Mouse (Mus musculus): ENCODE measurements at regions not wholly inside any gene's neighbourhood (a gene's known extent, or its start where the extent isn't known, plus 50 kb on each side); places are given as distances from the start of the nearest gene placed in this dataset.

DNA sequence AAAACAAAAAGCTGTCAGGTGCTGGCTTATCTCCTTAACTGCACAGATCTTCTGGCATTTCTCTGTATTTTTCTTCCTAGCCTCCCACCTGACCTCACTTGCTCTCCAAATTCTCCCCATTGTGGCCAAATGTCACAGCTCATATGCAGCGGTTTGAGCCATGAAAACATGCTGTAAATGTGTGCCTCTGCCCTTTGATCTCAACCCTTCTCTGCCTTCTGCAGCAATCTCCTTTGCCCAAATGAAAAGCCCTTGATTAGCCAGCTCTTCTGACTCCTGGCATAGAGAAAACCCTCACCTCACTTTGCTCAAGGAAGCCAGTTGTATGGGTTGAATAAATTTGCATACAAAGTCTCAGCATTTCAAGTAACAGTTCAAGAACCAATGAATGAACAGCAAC lies 546.1 kb upstream of the Mgmt start:
- no peak for DNase-seq (ENCODE audit: low read depth, low spot score)

DNA sequence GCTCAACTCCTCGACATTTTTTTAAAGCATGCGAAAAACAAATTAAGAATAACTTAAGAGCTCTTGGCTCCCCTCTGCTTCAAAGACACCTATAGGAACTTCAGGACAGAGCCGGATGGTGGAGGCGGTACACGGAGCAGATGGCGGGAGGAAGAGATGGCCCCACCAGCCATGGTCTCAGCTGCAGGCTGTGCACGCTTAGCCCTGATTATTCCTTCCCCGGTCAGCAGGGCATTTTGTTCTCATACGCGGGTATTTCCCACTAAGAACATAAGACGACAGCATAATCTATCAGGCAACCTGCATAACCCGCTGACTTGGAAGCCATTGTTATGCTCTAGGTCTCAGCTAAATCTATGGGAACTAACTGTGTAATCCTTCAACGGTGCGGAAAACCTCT lies 544.8 kb upstream of the Mgmt start:
- DNase-seq (ENCODE audit: low read depth, low spot score): no peak

GRCm38 (mm10) chr7:136357011-136357410 lies 537.4 kb upstream of the Mgmt start:
- DNase-seq (ENCODE audit: low read depth, low spot score): no peak

DNA sequence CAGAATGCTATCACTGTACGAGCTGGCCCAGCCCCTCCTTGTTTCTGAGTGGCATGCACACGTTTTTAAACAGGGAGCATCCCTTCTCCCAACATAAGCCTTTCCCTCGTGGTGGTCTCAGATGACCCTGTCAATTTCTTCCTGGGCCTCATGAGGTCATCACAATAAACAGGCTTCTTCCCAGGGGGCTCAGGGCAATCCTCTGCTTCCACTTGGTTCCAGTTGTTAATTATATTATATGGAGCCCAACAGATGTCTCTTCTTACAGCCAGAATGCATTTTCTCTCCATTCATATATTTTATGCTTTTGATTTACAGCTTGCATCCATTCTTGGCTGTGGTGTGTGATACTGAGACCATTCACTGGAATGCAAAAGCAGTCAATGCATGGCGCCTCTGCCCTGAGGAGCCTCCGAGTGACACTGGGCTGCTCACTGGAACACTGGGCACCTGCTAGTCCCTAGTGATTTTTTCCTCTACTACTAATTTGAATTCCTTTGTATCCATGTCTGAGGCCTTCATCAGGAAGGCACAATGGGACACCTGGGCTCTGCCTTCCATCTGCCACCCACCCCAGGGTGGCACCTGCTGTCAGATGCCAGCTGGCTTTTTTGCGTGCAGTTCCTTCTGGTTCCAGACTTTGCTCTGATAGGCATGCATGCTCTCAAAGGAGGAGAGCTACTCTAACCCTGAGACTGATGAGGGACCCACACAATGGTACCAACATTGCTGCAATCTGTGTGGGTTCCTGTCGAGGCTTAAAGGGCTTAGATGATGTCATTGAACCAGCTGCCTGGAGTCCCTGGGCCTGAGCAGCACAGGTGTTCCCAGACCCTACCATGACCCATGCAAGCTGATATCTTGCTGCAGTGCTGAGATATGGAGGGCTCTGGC lies 528.8 kb upstream of the Mgmt start:
- DNase-seq (ENCODE audit: low read depth, low spot score): peak; percentile 25

GRCm38 (mm10) chr7:136377259-136377658 lies 517.2 kb upstream of the Mgmt start:
- DNase-seq (ENCODE audit: low read depth, low spot score): no peak

DNA sequence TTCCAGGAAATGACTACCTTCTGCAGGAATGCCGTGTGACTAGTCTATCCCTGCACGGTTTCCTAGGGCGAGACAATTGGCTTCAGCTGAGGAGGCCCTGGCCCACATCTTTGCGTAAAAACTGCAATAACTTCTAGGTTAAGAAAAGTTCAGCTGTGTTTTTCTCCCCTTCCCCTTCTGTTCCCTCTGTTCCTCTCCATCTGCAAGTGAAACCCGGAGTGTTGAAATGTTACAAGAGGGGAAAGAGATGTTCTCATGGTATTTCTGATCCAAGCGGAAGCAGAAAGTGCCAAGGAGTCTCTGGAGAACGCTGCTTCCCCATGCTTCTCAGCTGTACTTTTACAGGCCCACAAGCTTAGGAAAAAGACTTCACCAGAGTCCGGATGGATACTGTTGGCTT lies 516.7 kb upstream of the Mgmt start:
- DNase-seq (ENCODE audit: low read depth, low spot score): no peak

- DNase-seq (ENCODE audit: low read depth, low spot score): no peak
Observed at GRCm38 (mm10) chr7:136378321-136378720, 516.1 kb upstream of the Mgmt start.

DNA sequence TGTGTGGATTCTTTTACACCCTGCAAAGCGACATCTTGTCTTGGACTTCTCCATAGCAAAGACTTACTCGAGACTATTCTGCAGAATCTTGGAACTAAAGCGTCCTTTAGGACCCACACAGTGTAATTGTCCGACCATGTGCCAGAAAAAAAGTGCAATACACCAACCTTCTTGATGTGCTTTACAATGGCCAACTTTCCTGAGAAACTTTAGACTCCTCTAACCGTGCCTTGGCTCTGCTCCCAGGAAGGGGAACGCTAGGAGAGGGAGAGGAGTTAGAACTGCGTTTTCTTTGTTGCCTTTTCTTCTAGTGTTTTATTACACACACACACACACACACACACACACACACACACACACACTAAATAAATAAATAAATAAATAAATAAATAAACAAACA lies 515.1 kb upstream of the Mgmt start:
- DNase-seq (ENCODE audit: low read depth, low spot score): no peak

GRCm38 (mm10) chr7:136379741-136380140 lies 514.7 kb upstream of the Mgmt start:
- no peak for DNase-seq (ENCODE audit: low read depth, low spot score)

GRCm38 (mm10) chr7:136383296-136383695 lies 511.1 kb upstream of the Mgmt start:
- DNase-seq (ENCODE audit: low read depth, low spot score): no peak

GRCm38 (mm10) chr7:136387736-136388135 lies 506.7 kb upstream of the Mgmt start:
- DNase-seq (ENCODE audit: low read depth, low spot score): no peak

DNA sequence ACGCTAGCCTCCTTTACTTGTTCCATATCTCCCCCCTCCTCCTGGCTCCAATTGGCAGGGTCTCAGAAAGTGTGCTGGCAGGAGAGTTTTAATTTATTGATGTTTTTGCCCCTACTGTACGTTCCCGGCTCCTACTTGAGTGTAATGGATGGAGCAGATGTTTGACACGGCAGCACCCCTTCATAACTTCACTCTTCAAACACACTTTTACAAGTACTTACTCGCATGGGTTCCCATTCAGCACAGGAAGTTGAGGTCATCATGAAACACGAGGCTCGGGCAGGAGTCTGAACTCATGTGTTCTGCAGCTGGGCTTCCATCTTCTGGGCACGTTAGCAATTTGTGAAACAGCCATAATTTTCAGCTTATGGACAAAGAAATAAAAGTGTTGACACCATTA lies 504.3 kb upstream of the Mgmt start:
- no peak for DNase-seq (ENCODE audit: low read depth, low spot score)

DNA sequence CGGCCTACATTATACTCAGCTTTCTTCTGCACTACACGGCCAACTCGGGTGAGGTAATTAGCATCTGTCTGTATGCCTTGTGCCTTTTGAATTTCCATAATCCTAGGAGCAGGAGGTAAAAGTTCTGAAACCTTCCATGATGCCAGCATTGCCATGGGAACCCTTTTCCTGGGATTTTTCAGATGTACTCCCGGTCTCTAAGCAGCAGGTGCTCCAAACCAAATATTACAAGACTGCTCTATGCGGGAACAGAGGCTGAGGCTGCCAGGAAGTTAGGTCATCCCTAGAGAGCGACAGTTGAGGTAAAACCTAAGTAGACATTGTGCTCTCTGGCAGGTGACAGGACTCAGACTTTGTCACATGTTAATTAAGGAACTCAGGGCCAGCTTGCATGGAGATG lies 501.0 kb upstream of the Mgmt start:
- peak; percentile 29 for DNase-seq (ENCODE audit: low read depth, low spot score)

GRCm38 (mm10) chr7:136395838-136396237 lies 498.6 kb upstream of the Mgmt start:
- peak; percentile 27 for DNase-seq (ENCODE audit: low read depth, low spot score)

- DNase-seq (ENCODE audit: low read depth, low spot score): no peak
Observed at GRCm38 (mm10) chr7:136397101-136397500, 497.3 kb upstream of the Mgmt start.

- no peak for DNase-seq (ENCODE audit: low read depth, low spot score)
Observed at GRCm38 (mm10) chr7:136402688-136403597, 491.5 kb upstream of the Mgmt start.

DNA sequence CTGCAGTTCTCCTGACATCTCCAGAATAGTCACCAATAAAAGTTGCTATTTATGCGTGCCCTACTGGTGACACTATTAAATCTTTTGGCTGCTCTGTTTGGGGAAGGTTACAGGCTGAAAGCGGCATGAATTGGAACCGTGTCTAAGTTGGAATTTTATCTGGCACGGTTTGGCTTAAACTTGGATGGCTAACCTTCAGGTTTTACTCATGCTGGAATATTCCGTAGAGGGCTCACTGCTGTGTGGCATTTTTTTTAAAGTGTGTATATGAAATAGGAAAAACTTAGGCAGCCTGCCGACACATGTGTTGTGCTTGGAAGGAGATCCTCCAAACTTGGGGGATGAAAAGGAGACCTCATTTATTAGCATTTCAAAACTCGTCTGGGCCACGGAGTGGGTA lies 489.0 kb upstream of the Mgmt start:
- DNase-seq (ENCODE audit: low read depth, low spot score): no peak

DNA sequence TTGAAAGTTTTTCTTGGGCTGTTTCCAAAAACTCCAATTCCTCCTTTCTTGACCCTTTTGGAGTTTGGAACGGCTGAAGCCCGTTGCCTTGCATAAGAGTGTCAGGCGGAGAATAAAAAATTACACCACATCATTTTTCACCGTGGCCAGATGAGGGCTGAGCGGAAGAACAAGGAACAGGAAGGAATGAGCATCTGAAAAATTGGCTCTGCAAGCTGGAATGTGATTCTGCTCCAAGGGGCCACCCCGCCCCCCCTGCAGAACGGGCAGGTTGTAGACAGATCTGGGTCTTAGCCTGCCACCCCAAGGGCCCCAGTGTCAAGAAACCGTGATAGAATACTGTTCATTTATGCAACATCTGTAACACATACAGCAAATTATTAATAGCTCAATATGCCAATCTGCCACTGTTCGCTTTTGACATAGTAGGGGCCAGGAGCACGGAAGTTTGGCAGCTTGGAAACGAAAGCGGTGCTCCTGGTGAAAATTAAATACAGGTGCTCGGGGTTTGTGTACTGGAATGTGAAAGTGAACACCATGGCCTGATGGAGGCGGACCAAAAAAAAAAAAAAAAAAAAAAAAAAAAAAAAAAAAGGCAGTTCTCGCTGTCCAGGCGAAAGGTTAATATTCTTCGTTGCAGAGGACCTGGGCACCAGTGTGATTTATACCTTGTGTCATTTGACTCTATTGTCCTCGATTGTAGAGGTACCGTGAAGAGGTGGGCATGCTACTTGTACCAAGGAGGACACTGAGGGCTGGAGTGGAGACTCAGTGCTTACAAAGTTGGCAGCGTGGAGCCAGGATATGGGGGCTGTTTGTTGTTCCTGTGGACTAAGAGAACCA lies 487.9 kb upstream of the Mgmt start:
- DNase-seq (ENCODE audit: low read depth, low spot score): peak; percentile 5

DNA sequence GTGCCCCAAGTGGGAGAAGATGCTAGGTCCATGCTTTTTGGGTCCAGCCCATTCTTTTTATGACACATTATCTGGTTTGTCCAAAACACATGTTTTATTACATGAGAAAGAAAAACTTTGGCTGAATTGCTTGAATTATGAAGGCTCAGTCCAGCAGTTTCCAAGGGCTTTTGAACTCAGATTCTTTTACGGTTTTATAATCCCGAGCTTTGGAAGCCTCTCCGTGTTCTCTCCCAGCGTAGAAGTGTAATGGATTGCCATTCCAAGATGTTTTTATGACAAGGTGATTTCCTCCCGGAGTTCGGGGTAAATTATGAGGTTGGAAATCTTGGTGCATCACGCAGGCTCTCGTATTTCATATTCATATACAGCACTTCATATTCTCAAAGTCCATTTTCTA lies 479.6 kb upstream of the Mgmt start:
- no peak for DNase-seq (ENCODE audit: low read depth, low spot score)

DNA sequence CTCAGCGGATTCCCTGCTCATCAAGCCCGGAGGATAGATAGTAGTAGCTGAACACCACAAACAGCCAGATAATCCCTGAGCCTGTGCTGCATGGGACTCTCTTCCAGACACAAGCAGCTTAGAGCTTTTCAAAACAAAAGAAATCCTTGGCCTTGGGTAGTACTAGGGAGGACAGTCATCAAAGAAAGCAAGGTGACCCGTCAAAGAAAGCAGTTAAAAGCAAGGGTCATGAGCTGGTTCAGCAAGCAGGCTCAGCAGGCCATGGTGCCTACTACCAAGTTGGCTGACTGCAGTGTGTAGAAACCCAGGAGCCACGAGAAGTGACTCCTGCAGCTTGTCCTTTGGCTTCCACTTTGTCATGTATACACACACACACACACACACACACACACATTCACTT lies 477.1 kb upstream of the Mgmt start:
- DNase-seq (ENCODE audit: low read depth, low spot score): no peak

DNA sequence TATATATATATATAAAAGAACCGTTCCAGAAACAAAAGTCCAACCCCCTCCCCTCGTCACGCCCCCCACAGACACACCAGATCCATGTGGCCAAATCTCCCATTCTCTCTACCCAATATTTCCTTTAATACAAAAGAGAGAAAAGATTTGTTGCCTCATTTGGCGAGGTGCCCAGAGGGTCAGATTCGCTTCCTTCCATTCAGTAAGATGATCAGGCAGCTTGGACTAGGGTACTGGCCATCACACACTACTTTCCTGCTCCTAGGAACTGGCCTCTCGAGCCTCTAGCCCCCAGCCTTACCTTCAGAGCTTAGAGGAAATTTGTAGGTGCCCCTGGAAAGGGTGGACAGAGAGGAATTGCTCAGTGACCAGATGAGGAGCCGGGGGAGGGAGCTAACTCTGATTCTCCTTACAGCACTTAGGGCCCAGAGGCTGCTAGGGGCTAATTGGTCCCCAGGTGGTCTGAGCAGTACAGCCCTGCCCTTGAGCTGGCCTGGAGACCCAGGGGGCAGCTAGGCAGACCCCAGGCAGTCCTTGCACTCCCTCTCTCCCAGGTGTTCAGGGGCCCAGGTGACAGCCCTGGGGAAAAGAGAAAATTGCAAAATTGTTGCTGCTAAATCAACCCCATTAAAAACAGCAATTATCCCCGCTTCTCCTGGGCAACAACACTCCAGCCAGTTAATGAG lies 470.4 kb upstream of the Mgmt start:
- DNase-seq (ENCODE audit: low read depth, low spot score): no peak

All from brain, adult 2 months (tissue).